Mouse (Mus musculus) lung, postnatal 0 days (tissue): Measurements from ENCODE around the gene Dmrta2.

Source experiments
- CTCF ChIP-seq: IDR thresholded peaks from 2 replicates; pipeline ENCODE4 v1.5.1; 2016; ENCODE audit warnings: antibody characterized with exemption, mild to moderate bottlenecking
- EP300 ChIP-seq: IDR thresholded peaks from 2 replicates; pipeline ENCODE4 v1.6.1; 2016; ENCODE audit warnings: antibody characterized with exemption, mild to moderate bottlenecking, control low read depth

GRCm38 (mm10) chr4:109963570-109964279 lies 14.1 kb upstream of the Dmrta2 start:
- TF ChIP-seq EP300 (no peak), CTCF (no peak)
